Mouse (Mus musculus): ENCODE measurements around the gene Chd9. TPM values are rescaled to one million over a fixed set of nuclear protein-coding genes. Genes with fewer than 3 reads are reported as not detected.

The Chd9 gene
- polyA plus RNA-seq, 1 experiment: 90.1 TPM

- no peak overlapping the region; the same call in 1 of the 2 replicates for H3K27ac ChIP-seq (ENCODE audit: insufficient read depth, low read depth, low read length)
- peaks cover 38% of the 10 kb centered on the region for H3K4me1 ChIP-seq (ENCODE audit: control insufficient read depth, insufficient read depth, low read length)
- no peak for TF ChIP-seq CTCF (IDR thresholded peaks at IDR 0.05; ENCODE audit: low read depth, low read length)
- H3K4me3 ChIP-seq (ENCODE audit: insufficient read depth, low read length): peak overlapping the region; percentile 19
Measured at GRCm38 (mm10) chr8:90869071-90869919, 41.1 kb downstream of the Chd9 start.

DNA sequence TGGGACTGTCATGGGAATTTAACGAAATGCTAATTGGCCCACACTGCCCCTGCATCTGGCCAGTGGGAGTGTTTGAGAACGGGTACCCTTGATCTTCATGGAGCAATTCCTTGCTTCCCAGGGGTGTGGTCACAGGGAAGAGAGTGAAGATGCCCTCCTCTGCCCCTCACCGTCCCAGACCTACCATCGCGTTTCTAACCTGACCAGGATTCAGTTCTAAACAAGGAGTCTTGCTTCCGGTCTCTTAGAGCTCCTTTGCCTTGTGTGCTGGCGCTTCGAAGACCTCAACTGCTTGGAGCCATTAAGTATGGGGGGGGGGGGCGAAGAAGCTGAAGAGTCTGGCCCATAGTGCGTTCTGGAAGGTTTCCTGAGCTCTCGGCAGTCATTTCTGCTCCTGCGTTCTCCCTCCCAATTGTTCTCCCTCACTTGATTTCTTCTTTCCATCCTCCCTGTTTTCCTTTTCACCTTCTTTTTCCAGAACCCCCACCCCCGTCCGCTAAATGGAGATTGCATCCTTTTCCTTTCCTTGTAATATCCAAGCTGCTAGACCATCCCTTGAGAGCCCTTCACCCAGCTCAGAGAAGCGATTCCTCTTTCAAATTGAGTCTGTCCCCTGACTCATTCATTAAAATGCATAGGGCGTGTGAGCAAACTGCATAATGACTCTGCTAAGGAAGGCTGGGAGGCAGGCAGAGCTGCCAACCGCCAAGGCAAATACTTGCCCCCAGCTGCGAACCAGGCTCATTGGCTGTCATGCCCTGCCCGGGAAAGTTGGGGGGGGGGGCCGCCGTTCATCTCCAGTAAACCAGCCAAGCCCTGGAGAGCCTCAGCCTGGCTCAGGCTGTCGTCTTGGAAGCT is 42.0 kb downstream of the Chd9 start:
- Histone ChIP-seq H3K4me1 (ENCODE audit: control insufficient read depth, insufficient read depth, low read length) (peaks cover 41% of the 10 kb centered on the region), H3K4me3 (ENCODE audit: insufficient read depth, low read length) (peak overlapping the region; percentile 19), H3K27ac (ENCODE audit: insufficient read depth, low read depth, low read length) (no peak overlapping the region)
- no peak for TF ChIP-seq POLR2A (IDR thresholded peaks at IDR 0.05; ENCODE audit: borderline replicate concordance, low read depth, low read length)
- TF ChIP-seq CTCF (IDR thresholded peaks at IDR 0.05; ENCODE audit: low read depth, low read length): no peak

GRCm38 (mm10) chr8:90871375-90872080 is 43.4 kb downstream of the Chd9 start:
- TF ChIP-seq POLR2A (IDR thresholded peaks at IDR 0.05; ENCODE audit: borderline replicate concordance, low read depth, low read length) (no peak), CTCF (IDR thresholded peaks at IDR 0.05; ENCODE audit: low read depth, low read length) (no peak)
- peaks cover 43% of the 10 kb centered on the region for H3K4me1 ChIP-seq (ENCODE audit: control insufficient read depth, insufficient read depth, low read length)
- H3K4me3 ChIP-seq (ENCODE audit: insufficient read depth, low read length): no peak overlapping the region
- no peak overlapping the region for H3K27ac ChIP-seq (ENCODE audit: insufficient read depth, low read depth, low read length)

DNA sequence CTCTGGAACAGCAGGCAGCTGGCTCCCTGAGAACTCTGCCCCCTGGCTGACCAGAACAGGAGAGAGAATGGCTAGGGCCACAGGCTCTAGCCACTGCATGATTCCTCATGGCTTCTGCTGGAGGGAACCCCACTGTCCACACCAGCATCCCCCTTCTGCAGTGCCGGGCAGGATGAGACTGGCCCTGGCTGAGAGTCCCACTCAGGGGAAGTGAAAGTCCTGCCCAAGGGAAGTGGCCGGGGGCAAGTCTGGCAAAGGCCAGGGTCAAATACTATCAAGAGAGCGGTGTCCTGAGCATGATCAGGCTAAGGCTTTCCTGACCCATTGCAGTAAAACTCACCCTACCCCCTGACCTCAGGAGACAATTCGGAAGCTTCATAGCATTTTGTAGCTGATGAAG is 44.9 kb downstream of the Chd9 start:
- TF ChIP-seq CTCF (IDR thresholded peaks at IDR 0.05; ENCODE audit: low read depth, low read length) (no peak), POLR2A (IDR thresholded peaks at IDR 0.05; ENCODE audit: borderline replicate concordance, low read depth, low read length) (no peak)
- Histone ChIP-seq H3K4me1 (ENCODE audit: control insufficient read depth, insufficient read depth, low read length) (peaks cover 48% of the 10 kb centered on the region), H3K27ac (ENCODE audit: insufficient read depth, low read depth, low read length) (no peak overlapping the region), H3K4me3 (ENCODE audit: insufficient read depth, low read length) (no peak overlapping the region)

- TF ChIP-seq POLR2A (IDR thresholded peaks at IDR 0.05; ENCODE audit: borderline replicate concordance, low read depth, low read length): no peak
- no peak for TF ChIP-seq CTCF (IDR thresholded peaks at IDR 0.05; ENCODE audit: low read depth, low read length)
- Histone ChIP-seq H3K4me1 (ENCODE audit: control insufficient read depth, insufficient read depth, low read length) (peaks cover 32% of the 10 kb centered on the region), H3K27ac (ENCODE audit: insufficient read depth, low read depth, low read length) (peak overlapping the region; percentile 91), H3K4me3 (ENCODE audit: insufficient read depth, low read length) (peak overlapping the region; percentile 66)
Measured at GRCm38 (mm10) chr8:90876213-90876721, 48.1 kb downstream of the Chd9 start.

GRCm38 (mm10) chr8:90876722-90877429 is 48.7 kb downstream of the Chd9 start:
- Histone ChIP-seq H3K4me1 (ENCODE audit: control insufficient read depth, insufficient read depth, low read length) (peaks cover 33% of the 10 kb centered on the region), H3K4me3 (ENCODE audit: insufficient read depth, low read length) (peak overlapping the region; percentile 66), H3K27ac (ENCODE audit: insufficient read depth, low read depth, low read length) (peak overlapping the region; percentile 91)
- TF ChIP-seq CTCF (IDR thresholded peaks at IDR 0.05; ENCODE audit: low read depth, low read length) (no peak), POLR2A (IDR thresholded peaks at IDR 0.05; ENCODE audit: borderline replicate concordance, low read depth, low read length) (no peak; the same call in 1 of the 2 replicates)

GRCm38 (mm10) chr8:90877430-90877975 is 49.4 kb downstream of the Chd9 start:
- Histone ChIP-seq H3K4me3 (ENCODE audit: insufficient read depth, low read length) (peak overlapping the region; percentile 66), H3K27ac (ENCODE audit: insufficient read depth, low read depth, low read length) (peak overlapping the region; percentile 91), H3K4me1 (ENCODE audit: control insufficient read depth, insufficient read depth, low read length) (peaks cover 29% of the 10 kb centered on the region)
- TF ChIP-seq POLR2A (IDR thresholded peaks at IDR 0.05; ENCODE audit: borderline replicate concordance, low read depth, low read length) (no peak), CTCF (IDR thresholded peaks at IDR 0.05; ENCODE audit: low read depth, low read length) (no peak)

DNA sequence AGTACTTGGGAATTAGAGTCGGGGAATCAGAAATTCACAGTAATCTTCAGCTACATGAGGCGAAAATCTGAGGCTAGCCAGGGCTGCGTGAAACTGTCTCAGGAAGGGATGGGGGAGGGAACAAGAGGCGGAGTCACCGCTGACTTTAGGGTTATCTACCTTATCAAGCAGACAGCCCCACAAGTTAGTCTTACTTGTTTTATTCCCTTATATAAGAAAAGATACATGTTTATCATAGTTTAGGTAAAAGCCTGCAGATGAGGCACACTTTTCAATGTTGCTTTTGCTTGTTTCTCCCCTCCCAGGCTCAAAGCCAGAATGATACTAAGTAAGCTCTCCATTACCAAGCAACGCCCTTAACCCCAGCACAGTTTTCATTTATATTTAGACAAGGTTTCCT is 50.4 kb downstream of the Chd9 start:
- TF ChIP-seq POLR2A (IDR thresholded peaks at IDR 0.05; ENCODE audit: borderline replicate concordance, low read depth, low read length): no peak
- no peak for TF ChIP-seq CTCF (IDR thresholded peaks at IDR 0.05; ENCODE audit: low read depth, low read length)
- Histone ChIP-seq H3K27ac (ENCODE audit: insufficient read depth, low read depth, low read length) (no peak overlapping the region), H3K4me3 (ENCODE audit: insufficient read depth, low read length) (no peak overlapping the region), H3K4me1 (ENCODE audit: control insufficient read depth, insufficient read depth, low read length) (peaks cover 21% of the 10 kb centered on the region)
